Mouse (Mus musculus): ENCODE measurements around the gene Faim.

Faim gene

GRCm38 (mm10) chr9:98973561-98973960 lies 12.6 kb upstream of the Faim start:
- no peak for ATAC-seq (ENCODE audit: insufficient number of reproducible peaks, low FRiP score, low TSS enrichment)

GRCm38 (mm10) chr9:98974898-98975297 lies 11.3 kb upstream of the Faim start:
- no peak for ATAC-seq (ENCODE audit: insufficient number of reproducible peaks, low FRiP score, low TSS enrichment)

DNA sequence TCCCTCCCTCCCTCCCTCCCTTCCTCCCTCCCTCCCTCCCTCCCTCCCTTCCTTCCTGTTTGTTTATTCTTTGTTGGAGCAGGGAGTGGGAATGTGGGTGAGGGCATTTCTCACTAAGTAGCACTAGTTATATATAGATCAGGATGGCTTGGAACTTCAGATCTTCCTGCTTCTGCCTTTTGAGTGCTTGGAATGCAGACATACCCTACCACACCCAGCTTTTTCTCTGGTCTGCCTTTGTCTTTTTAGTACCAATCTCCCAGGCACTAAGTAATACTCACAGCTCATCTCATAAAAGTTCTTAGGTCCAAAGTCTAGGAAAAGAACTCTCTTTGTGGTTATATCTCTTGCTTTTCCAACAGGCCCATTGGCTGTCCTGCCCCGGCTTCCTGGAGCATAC lies 10.1 kb upstream of the Faim start:
- no peak for ATAC-seq (ENCODE audit: insufficient number of reproducible peaks, low FRiP score, low TSS enrichment)

DNA sequence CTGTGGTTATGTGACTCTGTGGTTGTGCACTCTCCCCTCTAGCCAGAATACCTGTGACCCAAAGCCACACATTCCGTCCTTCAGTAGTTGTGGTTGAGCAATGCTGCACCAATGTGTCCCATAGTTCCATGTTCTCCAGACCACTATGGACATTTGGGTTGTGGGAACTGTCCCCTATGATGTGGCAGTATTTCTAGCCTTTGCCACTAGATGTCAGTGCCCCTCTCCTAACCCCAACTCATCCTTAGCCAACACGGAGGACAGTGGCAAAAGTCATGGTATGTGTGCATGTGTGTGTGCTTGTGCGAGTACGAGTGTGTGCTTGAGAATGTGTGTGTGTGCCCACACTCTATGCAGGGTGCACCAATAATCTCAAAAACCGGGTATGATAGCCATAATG lies 9.7 kb upstream of the Faim start:
- no peak for ATAC-seq (ENCODE audit: insufficient number of reproducible peaks, low FRiP score, low TSS enrichment)

DNA sequence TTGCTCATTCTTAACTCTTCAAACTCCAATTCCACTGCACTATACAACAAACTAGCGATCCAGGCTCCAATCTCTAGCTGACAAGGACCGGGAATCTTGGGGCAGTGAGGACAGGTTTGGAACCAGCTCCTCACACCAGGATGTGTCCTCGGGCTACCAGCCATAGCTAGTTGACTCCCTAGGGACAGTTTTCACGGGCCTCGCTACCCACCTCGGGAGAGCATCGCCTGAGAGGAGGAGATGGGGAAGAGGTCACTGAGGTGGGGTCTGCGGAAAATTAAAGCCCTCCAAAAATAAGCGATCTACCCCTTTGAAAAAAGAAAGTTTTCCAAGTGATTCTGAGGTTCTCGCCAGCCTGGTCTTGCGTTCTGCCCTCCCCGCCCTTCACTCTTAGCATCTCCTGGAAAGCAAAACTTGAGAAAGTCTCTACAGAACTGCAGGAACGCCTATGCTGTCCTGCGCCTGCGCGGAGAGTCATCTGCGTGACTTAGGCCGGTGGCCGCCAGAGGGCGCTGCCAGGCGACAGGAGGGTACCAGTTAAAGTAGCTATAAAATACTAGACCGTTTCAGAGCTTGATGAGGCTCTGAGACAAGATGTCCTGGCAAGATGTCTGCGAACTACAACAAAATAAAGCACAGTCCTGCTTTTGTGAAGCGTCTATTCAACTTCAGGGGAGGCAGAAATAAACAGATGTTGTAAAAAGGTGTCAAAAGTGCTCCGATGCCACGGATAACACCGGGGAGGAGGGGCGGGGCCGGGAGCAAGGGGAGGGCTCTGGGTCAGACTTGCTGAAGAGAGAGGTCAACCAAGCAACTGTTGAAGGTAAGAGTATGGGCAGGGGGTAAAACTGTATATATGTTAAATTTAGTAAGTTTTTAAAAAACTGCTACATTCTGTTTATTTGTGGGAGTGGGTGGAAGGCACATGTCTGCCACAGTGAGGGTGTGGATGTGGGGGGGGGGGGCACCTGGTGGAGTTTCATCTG lies 6.4 kb upstream of the Faim start:
- peak; percentile 78; the same call in 1 of the 2 replicates for ATAC-seq (ENCODE audit: insufficient number of reproducible peaks, low FRiP score, low TSS enrichment)

- peak; percentile 72; the same call in 1 of the 2 replicates for ATAC-seq (ENCODE audit: insufficient number of reproducible peaks, low FRiP score, low TSS enrichment)
Measured at GRCm38 (mm10) chr9:98986476-98987096, 413 bp downstream of the Faim start.

- ATAC-seq (ENCODE audit: insufficient number of reproducible peaks, low FRiP score, low TSS enrichment), result no peak
Measured at GRCm38 (mm10) chr9:98987131-98987530, 958 bp downstream of the Faim start.

DNA sequence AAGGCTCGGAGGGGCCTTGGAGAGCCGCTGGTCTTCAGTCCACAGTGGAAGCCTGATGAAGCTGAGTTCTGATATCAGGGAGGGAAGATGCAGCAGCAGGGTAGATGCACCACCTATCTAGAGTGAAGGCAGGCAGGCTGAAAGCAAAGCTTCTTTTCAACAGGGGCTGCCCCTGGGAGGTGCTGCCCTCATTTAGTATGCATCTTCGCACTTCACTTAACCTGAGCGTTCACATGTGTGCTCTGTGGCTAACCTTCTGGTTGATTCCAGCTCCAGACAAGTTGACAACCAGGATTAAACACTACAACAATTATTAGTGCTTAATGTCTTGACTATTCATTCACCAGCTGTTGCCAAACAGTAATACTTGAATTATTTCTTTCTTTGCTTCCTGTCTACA lies 7.9 kb downstream of the Faim start:
- ATAC-seq (ENCODE audit: insufficient number of reproducible peaks, low FRiP score, low TSS enrichment), result no peak

DNA sequence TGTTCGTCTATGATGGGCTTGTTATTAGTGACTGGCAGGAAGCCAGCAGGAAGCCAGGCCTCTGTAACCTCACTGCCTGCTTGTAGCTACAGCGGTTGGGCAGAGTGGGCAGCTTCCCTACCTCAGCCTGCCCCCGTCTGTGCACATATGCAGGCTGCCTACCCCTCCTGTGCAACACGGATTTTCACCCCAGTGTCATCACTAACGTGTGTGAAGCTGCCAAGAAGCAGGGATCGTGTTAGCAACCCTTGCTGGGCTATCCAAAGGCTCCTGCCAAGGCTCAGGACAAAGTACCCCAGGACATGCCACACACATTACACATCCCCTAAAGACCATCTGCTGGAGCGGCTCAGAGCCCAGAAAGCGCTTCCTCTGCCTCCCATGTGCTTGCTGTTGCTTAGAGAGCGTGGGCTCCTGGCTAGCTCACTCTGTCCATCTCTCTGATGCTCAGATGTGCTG lies 13.7 kb downstream of the Faim start:
- ATAC-seq (ENCODE audit: insufficient number of reproducible peaks, low FRiP score, low TSS enrichment), result peak; percentile 95

DNA sequence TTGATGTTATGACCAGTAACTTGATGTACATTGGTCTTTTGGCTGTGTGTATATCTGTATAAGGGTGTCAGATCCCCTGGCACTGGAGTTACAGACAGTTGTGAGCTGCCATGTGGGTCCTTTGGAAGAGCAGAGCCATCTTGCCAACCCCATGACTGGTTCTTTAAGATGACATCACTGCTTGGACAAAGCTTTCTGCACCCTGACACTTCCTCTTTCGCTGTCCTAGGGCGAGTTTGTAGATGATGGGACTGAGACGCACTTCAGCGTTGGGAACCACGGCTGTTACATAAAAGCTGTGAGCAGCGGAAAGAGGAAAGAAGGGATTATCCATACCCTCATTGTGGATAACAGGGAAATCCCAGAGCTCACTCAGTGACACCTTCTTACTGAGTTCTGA lies 15.2 kb downstream of the Faim start:
- no peak for ATAC-seq (ENCODE audit: insufficient number of reproducible peaks, low FRiP score, low TSS enrichment)

DNA sequence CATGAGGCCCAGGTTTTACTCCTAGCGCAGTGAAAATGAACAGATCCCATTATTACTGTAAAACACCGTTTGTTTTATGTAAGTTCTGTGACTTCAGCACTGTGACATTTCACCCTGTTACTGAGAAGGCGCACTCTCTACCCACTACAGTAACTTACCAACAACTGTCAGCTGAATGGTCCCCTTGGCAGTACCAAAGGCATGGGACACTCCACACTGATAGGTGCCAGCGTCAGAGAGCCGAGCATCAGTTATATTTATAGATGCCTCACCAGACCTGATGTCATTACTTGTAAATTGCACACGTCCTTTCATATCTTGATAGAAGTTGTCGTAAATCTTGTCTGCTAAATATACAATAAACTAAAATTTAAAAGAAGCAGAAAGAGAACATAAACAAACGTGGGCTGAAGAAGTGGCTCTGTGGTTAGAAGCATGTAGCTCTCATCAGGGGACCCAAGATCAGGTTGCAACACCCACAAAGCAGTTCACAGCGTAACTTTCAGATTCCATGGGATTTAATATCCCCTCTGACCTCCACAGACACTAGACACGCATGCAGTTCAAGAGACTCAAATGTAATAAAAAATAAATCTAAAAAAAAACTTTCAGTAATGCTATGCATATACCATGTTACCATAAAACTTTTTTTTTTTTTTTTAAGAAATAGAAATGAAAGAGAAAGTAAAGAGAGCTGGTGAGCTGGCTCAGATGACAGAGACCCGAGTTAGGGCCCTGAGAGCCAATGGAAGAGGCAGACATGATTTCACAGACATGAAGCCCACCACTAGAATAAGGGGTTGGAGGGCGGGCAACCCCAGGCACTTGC lies 23.1 kb downstream of the Faim start:
- no peak for ATAC-seq (ENCODE audit: insufficient number of reproducible peaks, low FRiP score, low TSS enrichment)

GRCm38 (mm10) chr9:99009898-99010199 lies 23.7 kb downstream of the Faim start:
- ATAC-seq (ENCODE audit: insufficient number of reproducible peaks, low FRiP score, low TSS enrichment), result no peak

- ATAC-seq (ENCODE audit: insufficient number of reproducible peaks, low FRiP score, low TSS enrichment), result no peak
Measured at GRCm38 (mm10) chr9:99016301-99016700, 30.1 kb downstream of the Faim start.

DNA sequence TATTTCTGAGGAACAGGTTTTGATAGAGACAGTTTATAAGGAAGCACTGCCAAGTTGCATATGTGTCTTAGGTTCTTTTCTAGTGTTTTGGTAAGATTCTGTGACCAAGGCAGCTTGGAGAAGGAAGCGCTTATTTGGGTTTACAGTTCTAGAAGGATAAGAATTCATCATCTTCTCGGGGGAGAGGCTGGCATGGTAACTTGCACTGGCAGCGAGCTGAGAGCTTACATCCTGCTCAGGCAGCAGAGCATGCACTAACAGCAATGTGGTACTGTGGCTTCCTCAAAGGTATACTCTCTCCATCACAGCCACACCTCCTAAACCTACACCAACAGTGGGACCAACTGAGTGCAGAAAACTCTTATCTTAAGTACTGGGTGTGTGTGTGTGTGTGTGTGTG lies 30.6 kb downstream of the Faim start:
- no peak for ATAC-seq (ENCODE audit: insufficient number of reproducible peaks, low FRiP score, low TSS enrichment)

- no peak for ATAC-seq (ENCODE audit: insufficient number of reproducible peaks, low FRiP score, low TSS enrichment)
Measured at GRCm38 (mm10) chr9:99017679-99018078, 31.5 kb downstream of the Faim start.

GRCm38 (mm10) chr9:99021166-99021565 lies 35.0 kb downstream of the Faim start:
- ATAC-seq (ENCODE audit: insufficient number of reproducible peaks, low FRiP score, low TSS enrichment), result no peak

- no peak for ATAC-seq (ENCODE audit: insufficient number of reproducible peaks, low FRiP score, low TSS enrichment)
Measured at GRCm38 (mm10) chr9:99021751-99022150, 35.6 kb downstream of the Faim start.

GRCm38 (mm10) chr9:99032031-99032430 lies 45.9 kb downstream of the Faim start:
- ATAC-seq (ENCODE audit: insufficient number of reproducible peaks, low FRiP score, low TSS enrichment), result no peak

DNA sequence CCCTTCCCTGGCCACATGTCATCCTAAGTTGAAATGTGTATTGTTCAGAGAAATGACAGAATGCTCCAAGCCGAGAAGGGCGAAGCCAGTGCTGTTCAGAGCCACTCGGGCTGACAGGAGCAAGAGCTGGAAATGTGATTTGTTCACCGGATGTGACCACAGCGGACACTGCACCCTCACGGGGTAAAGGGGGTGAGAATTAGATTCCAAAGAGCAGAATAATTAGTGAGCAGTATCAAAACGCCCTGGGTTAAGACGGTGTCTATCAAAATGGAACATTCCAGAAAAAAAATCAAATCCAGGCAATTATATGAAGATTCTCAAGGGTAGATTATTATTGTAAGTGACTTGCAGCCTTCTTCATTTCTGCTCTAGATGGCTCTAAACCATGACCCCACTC lies 47.9 kb downstream of the Faim start:
- ATAC-seq (ENCODE audit: insufficient number of reproducible peaks, low FRiP score, low TSS enrichment), result no peak

DNA sequence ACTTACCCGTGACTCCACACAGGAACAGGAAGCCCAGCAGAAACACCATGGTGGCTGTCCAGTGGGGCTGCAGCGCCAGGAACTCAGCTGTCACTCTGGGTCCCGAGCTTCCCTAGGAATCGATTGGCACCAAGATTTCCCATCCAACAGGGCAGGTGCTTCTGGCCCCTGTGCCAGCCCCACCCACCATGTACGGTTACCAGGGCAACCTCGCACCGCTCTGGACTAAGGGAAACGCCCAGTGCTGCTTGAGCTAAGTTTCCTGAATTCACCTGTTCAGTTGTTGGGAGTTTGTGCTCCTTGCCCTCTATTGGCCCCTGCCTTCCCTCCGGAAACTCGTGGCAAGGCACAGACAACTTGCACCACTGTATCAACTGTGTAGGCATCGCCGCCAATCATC lies 49.4 kb downstream of the Faim start, which contains the start of gene Gm1123:
Gm1123 (minus strand) TSS at position 141 of the 400 bp plus-strand sequence.
- no peak for ATAC-seq (ENCODE audit: insufficient number of reproducible peaks, low FRiP score, low TSS enrichment)

DNA sequence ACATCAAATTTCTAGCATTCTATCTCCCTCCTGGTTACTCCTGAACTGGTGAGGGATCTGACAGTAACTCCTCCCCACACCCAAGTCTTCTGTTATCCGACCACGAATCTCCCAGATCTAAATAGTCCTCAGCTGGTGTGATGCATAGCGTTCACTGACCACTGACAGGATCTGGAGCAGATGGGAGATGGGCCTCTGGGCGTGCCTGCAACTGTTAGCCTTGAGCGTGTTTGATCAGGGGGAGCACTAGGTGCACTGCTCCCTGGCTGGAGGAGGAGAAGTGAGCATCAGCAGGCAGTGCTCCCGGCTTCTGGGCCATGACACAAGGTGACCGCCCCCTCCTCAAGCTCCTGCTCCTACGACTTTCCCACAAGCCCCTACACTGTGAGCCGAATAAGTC lies 55.8 kb downstream of the Faim start:
- no peak for ATAC-seq (ENCODE audit: insufficient number of reproducible peaks, low FRiP score, low TSS enrichment)

Measured in cerebellum, adult (tissue).